Mouse (Mus musculus) kidney, postnatal 10 days (tissue): Measurements from ENCODE around the gene Cldn34a.
"Not testable (repeated sequence)": the region's sequence is repeated elsewhere in the genome, so short reads cannot be mapped to it uniquely, and the experiment has no call there.

Experiments used
- DNase-seq: peaks from one replicate; pipeline ENCODE4 v3.0.0; 2021; ENCODE audit warnings: mixed read lengths

The Cldn34a gene

DNA sequence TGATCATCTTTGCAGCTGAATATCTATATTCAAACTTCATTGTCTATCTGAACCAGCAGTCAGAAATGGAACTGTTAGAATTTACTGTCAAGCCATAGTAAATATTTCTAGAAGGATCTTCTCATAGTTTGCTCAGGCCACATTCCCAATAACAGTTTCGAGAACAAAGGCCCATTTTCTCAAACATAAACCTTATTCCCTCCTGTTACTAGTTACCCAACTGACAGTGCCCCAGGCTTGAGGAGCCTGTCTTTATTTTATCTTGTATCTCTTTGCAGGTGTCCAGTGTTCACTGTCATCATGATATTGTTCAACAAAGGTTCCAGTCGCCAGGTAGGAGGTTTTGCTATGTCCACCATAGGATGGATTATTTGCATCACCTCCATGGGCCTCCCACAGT is at the start of gene Cldn34a:
TSS of gene Cldn34a (plus strand) at position 301 of the 400 bp plus-strand sequence.
- no peak for DNase-seq

- not testable (repeated sequence) for DNase-seq
Measured at GRCm38 (mm10) chrX:152518611-152519010, 44.5 kb upstream of the Cldn34a start.

DNA sequence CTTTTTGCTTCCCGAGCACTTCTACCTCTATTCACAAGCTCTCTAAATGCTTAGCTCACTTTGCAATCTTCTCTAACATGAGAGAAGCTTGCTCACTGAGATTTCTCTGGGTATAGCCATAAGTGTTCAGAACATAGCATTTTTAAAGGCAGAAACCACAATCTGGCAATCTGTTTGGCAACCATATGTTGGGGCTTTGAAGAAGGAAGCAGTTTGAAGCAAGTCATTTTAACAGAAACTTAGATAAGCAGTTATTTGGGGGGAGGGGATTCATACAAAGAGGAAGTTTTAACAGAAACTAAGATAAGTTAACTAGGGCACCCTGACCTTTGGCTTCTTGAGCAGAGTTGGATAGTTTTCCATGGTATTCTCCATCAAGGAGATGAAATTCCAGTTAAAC is 17.4 kb upstream of the Cldn34a start:
- no peak for DNase-seq

DNA sequence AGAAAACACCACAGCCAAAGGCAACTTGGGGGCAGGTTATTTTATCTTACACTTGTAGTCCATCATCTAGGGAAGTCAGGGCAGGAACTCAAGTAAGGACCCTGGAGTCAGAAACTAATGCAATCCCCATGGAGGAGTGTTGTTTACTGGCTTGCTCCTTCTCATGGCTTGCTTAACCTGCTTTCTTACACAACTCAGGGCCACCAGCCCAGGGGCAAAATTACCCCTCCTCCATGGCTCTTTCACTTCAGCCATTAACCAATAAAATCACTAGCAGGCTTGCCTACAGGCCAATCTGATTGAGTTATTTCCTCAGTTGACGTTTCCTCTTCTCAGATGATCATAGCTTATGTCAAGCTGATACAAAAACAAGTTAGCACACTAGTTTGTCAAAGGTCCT is 15.0 kb upstream of the Cldn34a start:
- no peak for DNase-seq

- DNase-seq: no peak
Measured at GRCm38 (mm10) chrX:152557446-152557845, 5.7 kb upstream of the Cldn34a start.
